Mouse (Mus musculus) bone marrow macrophage, adult 2 months (primary cell): Measurements from ENCODE around the gene Inpp5a.

Experiments
- CTCF ChIP-seq: IDR thresholded peaks from 2 replicates; pipeline ENCODE4 v1.5.1; 2012; ENCODE audit warnings: low read depth, mild to moderate bottlenecking, low read length, moderate library complexity
- POLR2A ChIP-seq: IDR thresholded peaks from 2 replicates; pipeline ENCODE4 v1.6.1; 2012; ENCODE audit warnings: mild to moderate bottlenecking, low read depth, low read length, borderline replicate concordance

GRCm38 (mm10) chr7:139565998-139566397, 177.1 kb downstream of the Inpp5a start:
- TF ChIP-seq CTCF (no peak), POLR2A (no peak)
